Mouse (Mus musculus) layer of hippocampus, adult 18-20 months (tissue): ENCODE measurements at regions not wholly inside any gene's neighbourhood (a gene's known extent, or its start where the extent isn't known, plus 50 kb on each side); places are given as distances from the start of the nearest gene placed in this dataset.

Experiments used
- DNase-seq, 2 experiments: peaks; one replicate each; pipeline ENCODE4 v3.0.0; 2022; ENCODE audit warnings: low spot score in 2 of 2

- DNase-seq: no peak
Observed at GRCm38 (mm10) chr7:70484201-70484600, 117.7 kb upstream of the Nr2f2 start.

GRCm38 (mm10) chr7:70483536-70483935 lies 117.0 kb upstream of the Nr2f2 start:
- DNase-seq: no peak

GRCm38 (mm10) chr7:70481880-70482279 lies 115.3 kb upstream of the Nr2f2 start:
- DNase-seq: no peak

GRCm38 (mm10) chr7:70472786-70473185 lies 106.3 kb upstream of the Nr2f2 start:
- DNase-seq: no peak

- DNase-seq: no peak
Observed at GRCm38 (mm10) chr7:70470557-70470956, 104.0 kb upstream of the Nr2f2 start.

GRCm38 (mm10) chr7:70462131-70462530 lies 95.6 kb upstream of the Nr2f2 start:
- DNase-seq: no peak

- DNase-seq: no peak
Observed at GRCm38 (mm10) chr7:70454525-70454924, 88.0 kb upstream of the Nr2f2 start.

GRCm38 (mm10) chr7:70452816-70453215 lies 86.3 kb upstream of the Nr2f2 start:
- no peak for DNase-seq

- DNase-seq: no peak
Observed at GRCm38 (mm10) chr7:70438908-70439307, 72.4 kb upstream of the Nr2f2 start.

- no peak for DNase-seq
Observed at GRCm38 (mm10) chr7:70433838-70434237, 67.3 kb upstream of the Nr2f2 start.

- no peak for DNase-seq
Observed at GRCm38 (mm10) chr7:70433358-70433757, 66.8 kb upstream of the Nr2f2 start.

- no peak for DNase-seq
Observed at GRCm38 (mm10) chr7:70431712-70432111, 65.2 kb upstream of the Nr2f2 start.

GRCm38 (mm10) chr7:70429326-70429725 lies 62.8 kb upstream of the Nr2f2 start:
- DNase-seq: no peak

GRCm38 (mm10) chr7:70424231-70424620 lies 57.7 kb upstream of the Nr2f2 start:
- no peak for DNase-seq

GRCm38 (mm10) chr7:70423524-70424230 lies 57.1 kb upstream of the Nr2f2 start:
- no peak for DNase-seq

- DNase-seq: no peak
Observed at GRCm38 (mm10) chr7:70416185-70416941, 49.8 kb upstream of the Nr2f2 start.
